Mouse (Mus musculus): ENCODE measurements around the gene Nfam1.

- TF ChIP-seq EP300 (IDR thresholded peaks at IDR 0.05; ENCODE audit: low read depth), result no peak
- no peak for TF ChIP-seq CTCF (IDR thresholded peaks at IDR 0.05; ENCODE audit: low read depth)
Measured at GRCm38 (mm10) chr15:83070942-83071341, 37.8 kb upstream of the Nfam1 start.
